Mouse (Mus musculus): ENCODE data around the gene Loxl3. TPM values are rescaled to one million over a fixed set of nuclear protein-coding genes. Genes with fewer than 3 reads are reported as not detected.
A peak's percentile ranks its signal among the peaks of the same experiment; 100 is the strongest.

Gene Loxl3
- 1 to 10 TPM; 2.0 to 4.3 (median 3.0) TPM for total RNA-seq (2022)

DNA sequence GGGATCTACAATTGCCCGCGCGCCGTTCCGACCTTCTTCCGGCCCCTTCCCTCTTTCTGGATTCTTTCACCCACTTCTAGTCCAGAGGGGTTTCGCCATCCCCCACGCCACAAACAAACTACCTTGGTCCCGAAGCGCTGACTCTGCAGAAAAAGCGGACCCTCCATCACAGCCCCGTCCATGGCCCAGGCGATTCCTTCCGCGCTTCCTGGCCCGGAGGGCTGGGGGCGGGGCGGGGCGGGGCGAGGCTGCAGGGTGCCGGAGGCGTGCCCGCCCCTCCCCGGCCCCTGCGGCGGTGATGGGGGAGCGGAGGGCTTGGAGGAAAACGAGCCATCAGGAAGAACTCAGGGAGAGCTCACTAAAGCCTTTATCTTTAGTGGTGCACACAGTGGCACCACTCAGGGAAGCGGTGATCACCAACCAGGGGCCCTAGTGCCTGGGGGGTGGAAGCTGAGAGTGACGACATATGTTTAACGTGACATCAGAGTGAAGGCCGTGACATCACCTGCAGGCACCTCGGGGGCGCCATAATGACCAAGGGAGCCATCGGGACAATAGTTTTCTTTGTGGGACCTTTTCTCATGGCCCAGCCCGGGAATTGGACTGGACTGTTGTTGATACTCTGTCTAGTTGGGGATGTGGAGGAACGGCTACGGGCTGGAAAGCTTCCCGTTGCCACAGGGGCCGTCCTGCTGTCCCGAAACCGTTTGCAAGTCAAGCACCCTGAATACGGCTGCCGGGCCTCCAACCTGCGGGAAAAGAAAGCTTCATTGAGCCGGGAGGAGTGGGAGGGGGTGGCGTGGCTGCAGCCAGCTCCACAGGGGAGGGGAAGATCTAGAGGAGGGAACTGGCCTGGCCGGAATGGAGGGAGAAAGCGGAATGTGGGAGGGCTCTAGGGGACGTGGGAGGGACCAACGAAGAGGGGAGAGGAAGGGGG is at the start of gene Loxl3, which contains the start of gene Dok1:
TSS of gene Loxl3 (plus strand) at position 925 of the 937 bp plus-strand sequence.
TSS of gene Dok1 (minus strand) at position 223 of the 937 bp plus-strand sequence.
- no peak for DNase-seq (ENCODE audit: low spot score in 2 of 2)

- no peak for DNase-seq (ENCODE audit: low spot score in 2 of 2)
Measured at GRCm38 (mm10) chr6:82987411-82987971, 46.5 kb upstream of the Loxl3 start.

DNA sequence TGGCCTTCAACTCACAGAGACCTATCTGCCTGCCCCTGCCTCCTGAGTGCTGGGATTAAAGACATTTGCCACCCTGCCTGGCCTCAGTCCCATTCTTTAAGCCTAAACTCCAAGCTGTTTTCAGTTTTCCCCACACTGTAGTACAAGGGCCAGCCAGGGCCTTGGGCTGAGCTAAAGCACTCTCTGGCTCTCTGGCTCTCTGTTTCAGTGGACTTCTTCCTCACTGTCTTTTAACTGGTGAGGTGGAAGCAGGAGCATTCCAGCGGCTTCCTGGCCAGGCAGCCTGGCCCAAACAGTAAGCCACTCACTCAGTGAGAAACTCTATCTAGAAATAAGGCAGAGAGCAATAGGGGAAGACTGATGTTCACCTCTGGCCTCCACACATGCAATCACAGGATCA is 40.3 kb upstream of the Loxl3 start:
- no peak for DNase-seq (ENCODE audit: low spot score in 2 of 2)

DNA sequence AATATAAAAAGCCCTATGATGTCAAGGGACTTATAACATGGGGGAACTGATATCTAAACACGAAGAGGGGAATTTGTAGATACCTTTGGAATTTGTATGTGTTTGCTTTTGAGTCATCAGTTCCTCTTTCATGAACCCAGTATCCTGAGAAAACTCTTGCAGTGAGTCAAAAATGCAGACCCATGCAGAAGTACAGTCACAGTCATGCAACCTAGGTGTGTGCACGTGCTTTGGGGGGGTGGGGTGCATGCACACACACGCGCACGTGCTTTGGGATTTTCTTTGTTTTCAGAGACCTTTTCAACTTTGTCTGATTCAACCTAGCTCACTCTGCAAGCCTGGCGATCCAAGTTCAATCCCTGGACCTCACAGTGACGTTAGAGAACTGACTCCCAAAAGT is 39.6 kb upstream of the Loxl3 start:
- no peak for DNase-seq (ENCODE audit: low spot score in 2 of 2)

GRCm38 (mm10) chr6:82996740-82997315 is 37.1 kb upstream of the Loxl3 start:
- DNase-seq (ENCODE audit: low spot score in 2 of 2), result peak; percentile 83 to 92

GRCm38 (mm10) chr6:82997511-82998102 is 36.4 kb upstream of the Loxl3 start:
- DNase-seq (ENCODE audit: low spot score in 2 of 2), result peak in 1 of 2 experiments; percentile 16

GRCm38 (mm10) chr6:82998326-82998725 is 35.6 kb upstream of the Loxl3 start:
- no peak for DNase-seq (ENCODE audit: low spot score in 2 of 2)

DNA sequence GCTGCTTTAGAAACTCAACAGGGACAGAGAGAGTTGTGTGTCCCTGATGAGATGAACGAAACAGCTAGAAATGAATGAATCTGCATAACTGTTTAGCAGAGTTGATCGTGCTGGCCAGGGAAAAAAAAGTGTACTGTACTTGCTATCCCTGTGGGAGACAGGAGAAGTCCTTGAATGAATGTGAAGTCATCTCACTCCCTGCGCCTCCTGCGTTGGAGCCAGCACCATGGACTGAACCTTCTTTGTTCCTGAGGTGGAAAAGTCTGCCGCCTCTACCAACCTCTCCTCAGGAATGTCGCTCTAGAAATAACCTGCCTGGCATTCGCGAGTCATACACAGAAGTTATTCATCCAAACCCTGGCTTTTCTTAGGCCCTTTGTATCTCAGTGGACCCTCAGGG is 34.0 kb upstream of the Loxl3 start:
- DNase-seq (ENCODE audit: low spot score in 2 of 2), result no peak

- no peak for DNase-seq (ENCODE audit: low spot score in 2 of 2)
Measured at GRCm38 (mm10) chr6:83003082-83003481, 30.9 kb upstream of the Loxl3 start.

DNA sequence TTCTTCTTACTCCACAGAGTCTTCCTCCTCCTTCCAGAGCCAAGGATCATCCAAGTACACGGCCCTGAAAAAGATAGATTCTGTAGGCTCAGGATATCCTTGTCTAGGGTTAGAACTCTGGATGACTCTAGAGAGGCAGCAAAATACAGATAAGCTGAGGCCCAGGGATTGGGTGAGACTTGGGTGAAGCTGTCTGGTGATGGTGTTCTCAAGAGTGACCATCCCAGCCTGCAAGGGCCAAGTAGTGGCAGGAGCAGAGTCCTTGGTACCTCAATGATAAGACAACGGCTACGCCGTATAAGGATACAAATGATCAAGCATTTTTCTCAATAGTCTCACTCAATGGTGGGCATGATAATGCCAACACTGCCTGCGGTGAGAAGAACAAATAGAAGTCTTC is 30.1 kb upstream of the Loxl3 start:
- no peak for DNase-seq (ENCODE audit: low spot score in 2 of 2)

DNA sequence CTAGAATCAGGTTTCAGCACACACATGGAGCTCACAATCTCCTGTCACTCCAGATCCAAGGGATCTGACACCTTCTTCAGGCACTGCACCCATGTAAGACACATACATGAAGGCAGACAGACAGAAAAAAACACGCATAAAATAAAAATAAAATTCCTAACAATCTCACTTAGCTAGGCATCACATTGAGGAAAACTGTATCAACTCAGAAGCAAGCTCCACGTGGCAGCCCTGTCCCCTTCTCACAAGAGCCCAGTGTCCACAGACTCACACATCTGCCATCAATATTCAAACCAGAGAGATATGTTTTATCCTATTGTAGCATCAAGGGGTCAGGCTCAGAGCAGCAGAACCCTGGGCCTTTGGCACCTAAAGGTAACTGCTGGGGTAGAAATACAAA is 29.7 kb upstream of the Loxl3 start:
- DNase-seq (ENCODE audit: low spot score in 2 of 2), result no peak

DNA sequence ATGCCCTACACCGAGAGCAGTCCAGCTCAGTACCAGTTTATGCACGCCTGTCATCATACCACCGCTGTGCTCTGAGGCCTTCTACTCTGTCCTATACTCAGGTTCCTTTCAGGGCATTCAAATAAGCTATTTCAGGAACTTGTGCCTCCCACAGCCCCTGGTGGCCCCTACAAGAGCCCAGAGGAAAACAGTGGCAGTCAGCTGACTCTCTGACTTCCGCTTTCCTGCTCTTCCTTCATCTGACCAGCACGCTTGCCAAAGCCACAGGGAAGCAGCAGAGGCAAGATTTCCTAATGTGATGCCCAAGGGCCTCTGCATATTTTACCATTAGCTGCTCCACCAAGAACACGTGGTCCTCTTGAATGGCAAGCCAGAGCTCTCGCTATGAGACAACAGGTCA is 29.1 kb upstream of the Loxl3 start:
- no peak for DNase-seq (ENCODE audit: low spot score in 2 of 2)

DNA sequence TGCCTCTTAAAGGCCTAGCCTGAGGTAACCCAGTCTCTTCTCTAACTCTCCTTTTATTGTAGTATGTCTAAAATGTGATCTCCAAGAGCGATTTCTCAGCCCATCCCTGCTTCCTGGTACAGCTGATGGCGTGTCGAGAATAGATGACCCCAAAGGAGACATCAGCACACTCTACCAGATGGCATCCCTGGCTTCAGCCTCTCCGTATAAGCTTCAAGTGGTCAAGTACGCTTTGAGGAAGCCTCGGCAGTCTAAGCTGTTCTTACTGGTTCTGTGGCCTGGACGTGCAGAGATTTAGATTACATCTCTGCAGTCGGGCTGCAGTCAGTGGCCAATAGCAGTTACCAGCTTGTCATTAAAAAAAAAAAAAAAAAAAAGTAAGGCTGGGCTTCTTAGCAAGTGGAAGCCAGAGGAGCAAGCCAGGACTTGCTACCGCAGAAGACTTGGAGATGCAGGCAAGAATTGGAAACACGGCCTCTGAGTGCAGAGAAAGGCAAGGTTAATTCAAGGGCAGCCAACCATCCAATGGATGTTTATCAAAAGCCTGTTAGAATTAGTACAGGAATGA is 28.4 kb upstream of the Loxl3 start:
- DNase-seq (ENCODE audit: low spot score in 2 of 2), result no peak

- DNase-seq (ENCODE audit: low spot score in 2 of 2), result no peak
Measured at GRCm38 (mm10) chr6:83006114-83006513, 27.9 kb upstream of the Loxl3 start.

- DNase-seq (ENCODE audit: low spot score in 2 of 2), result no peak
Measured at GRCm38 (mm10) chr6:83008659-83009058, 25.3 kb upstream of the Loxl3 start.

DNA sequence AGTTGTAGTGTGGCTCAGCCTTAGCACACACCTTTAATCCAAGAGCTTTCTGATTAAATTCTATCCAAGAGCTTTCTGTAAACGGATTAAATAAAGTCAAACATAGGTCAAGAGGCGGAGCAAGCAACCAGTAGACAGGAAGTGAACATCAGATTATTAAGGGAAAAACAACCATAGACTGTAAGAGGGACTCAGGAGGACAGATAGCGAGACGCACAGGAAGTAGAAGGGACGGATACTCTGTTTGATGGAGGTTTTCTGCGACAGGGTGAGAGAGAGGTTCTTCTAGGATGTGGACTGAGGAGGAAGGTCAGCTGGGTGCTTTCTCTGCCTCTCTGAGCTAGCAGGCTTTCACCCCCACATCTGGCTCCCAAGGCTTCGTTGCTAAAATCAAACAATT is 24.0 kb upstream of the Loxl3 start:
- DNase-seq (ENCODE audit: low spot score in 2 of 2), result no peak

DNA sequence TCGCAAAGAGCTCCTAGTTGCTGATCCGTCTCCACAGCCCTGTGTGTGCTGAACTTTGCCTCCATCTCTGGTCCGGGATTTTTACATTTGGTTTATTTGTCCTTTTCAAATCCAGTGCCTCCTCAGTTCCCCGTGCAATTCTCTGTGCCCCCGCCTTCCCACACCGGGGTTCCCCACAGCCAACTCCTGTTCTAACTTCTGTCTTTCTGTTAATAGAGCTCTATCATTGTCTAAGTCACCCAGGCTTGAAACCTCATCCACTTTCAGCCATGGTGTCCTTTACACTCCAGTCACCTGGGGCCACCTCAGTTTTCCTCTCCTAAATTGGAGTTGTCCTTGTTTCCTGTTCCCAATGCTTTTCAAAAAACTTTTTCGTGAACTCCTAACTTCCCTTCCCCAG is 22.7 kb upstream of the Loxl3 start:
- no peak for DNase-seq (ENCODE audit: low spot score in 2 of 2)

- no peak for DNase-seq (ENCODE audit: low spot score in 2 of 2)
Measured at GRCm38 (mm10) chr6:83011756-83012155, 22.2 kb upstream of the Loxl3 start.

DNA sequence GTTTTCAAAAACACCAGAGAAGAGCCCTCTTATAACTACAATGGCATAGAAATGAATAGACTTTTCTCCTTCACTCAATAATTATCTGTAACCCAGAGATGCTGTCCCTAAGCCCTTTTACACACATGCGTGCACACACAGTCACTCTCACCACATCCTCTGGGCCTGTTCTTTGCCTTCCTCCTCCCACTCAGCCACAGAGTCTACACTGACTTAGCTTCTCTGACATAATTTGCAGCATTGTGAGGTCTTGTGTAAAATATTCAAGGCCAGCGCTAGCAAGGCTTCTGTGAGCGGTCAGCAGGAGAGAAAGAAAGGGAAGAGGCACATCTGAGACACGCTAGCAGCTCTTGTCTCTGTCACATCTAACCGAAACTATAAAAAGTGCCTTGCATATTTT is 20.5 kb upstream of the Loxl3 start:
- DNase-seq (ENCODE audit: low spot score in 2 of 2), result no peak

DNA sequence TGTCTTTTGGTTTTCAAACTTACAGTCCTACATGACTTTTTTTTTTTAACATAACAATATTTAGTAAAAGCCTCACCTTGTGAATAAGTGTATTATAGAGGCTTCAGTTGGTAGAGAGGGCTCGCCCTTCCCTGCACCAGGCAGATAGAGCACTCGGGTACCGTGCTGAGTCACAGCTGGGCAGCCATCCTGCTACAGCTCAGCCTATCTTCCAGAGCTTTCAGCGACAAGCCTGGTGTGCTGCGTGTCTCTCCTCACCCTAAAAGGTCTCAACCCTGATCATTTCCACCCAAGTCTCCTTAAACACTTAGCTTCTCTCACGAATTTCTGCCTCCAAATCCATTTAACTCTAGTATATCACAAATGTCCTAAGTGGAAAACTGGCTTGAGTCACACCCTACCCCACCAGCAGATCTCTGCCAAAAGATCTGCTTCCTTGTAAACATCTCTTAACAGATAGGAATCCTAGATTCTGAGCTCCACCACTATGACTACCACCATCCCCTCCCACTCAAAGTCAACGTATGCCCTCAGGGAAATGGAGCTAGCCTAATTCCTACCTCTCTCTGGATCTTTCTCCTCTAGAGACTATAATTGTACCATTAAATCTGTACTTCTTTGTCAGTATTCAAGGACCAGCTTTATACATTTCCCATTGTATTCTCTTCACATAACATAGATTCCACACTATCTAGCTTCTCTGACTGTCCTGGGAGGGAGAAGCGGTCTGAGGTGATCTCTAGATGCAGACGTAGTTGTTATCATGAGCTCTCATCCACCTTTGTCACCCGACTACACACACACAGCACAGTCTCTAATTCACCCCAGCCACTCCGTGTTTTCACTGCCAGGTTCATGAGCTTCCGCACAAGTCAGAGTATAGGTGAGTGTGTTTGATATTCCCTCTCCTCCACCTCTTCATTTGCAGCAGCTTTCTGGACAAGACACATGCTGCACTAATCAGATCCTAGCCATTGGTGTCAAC is 19.2 kb upstream of the Loxl3 start:
- DNase-seq (ENCODE audit: low spot score in 2 of 2), result no peak
